Mouse (Mus musculus) left cerebral cortex, adult 8-10 months (tissue): Measurements from ENCODE around the gene Smtnl1. TPM values are rescaled to one million over a fixed set of nuclear protein-coding genes. Genes with fewer than 3 reads are reported as not detected.
A peak's percentile ranks its signal among the peaks of the same experiment; 100 is the strongest.

Experiments
- DNase-seq, 2 experiments: peaks; one replicate each; pipeline ENCODE4 v3.0.0; 2022; ENCODE audit warnings: low spot score in 2 of 2
- total RNA-seq, 4 experiments: library from RNA; stranded (reverse); gene quantifications; 2 replicates each; pipeline ENCODE4 v1.2.4; 2022

Smtnl1 gene
- total RNA-seq, 4 experiments from 2014 or later = not detected

- peak; percentile 49 to 77 for DNase-seq
These were observed 23.9 kb downstream of the Smtnl1 start, which contains the start of gene Ube2l6 for GRCm38 (mm10) chr2:84798493-84798921. Ube2l6 (plus strand) TSS chr2:84798828.

- DNase-seq = peak; percentile 68 to 75
These were observed 24.5 kb downstream of the Smtnl1 start for GRCm38 (mm10) chr2:84797833-84798492.

GRCm38 (mm10) chr2:84793871-84794270 lies 28.6 kb downstream of the Smtnl1 start:
- DNase-seq = no peak

- DNase-seq = no peak
These were observed 29.3 kb downstream of the Smtnl1 start for GRCm38 (mm10) chr2:84793154-84793553.

GRCm38 (mm10) chr2:84792516-84792915 lies 29.9 kb downstream of the Smtnl1 start:
- DNase-seq = no peak

- no peak for DNase-seq
These were observed 32.0 kb downstream of the Smtnl1 start for GRCm38 (mm10) chr2:84790418-84790817.

GRCm38 (mm10) chr2:84788316-84788715 lies 34.1 kb downstream of the Smtnl1 start:
- no peak for DNase-seq

GRCm38 (mm10) chr2:84783840-84784566 lies 38.4 kb downstream of the Smtnl1 start:
- no peak for DNase-seq

- DNase-seq = no peak
These were observed 39.1 kb downstream of the Smtnl1 start for GRCm38 (mm10) chr2:84783315-84783714.

- DNase-seq = no peak
These were observed 43.2 kb downstream of the Smtnl1 start for GRCm38 (mm10) chr2:84779210-84779609.

GRCm38 (mm10) chr2:84777706-84778105 lies 44.7 kb downstream of the Smtnl1 start:
- DNase-seq = no peak

- DNase-seq = no peak
These were observed 46.8 kb downstream of the Smtnl1 start for GRCm38 (mm10) chr2:84775665-84776064.

- no peak for DNase-seq
These were observed 47.2 kb downstream of the Smtnl1 start, which contains the start of gene Serping1 for GRCm38 (mm10) chr2:84775241-84775640. Serping1 (minus strand) TSS chr2:84775444.

GRCm38 (mm10) chr2:84774751-84775150 lies 47.7 kb downstream of the Smtnl1 start:
- DNase-seq = no peak

GRCm38 (mm10) chr2:84773195-84773594 lies 49.3 kb downstream of the Smtnl1 start:
- DNase-seq = no peak

GRCm38 (mm10) chr2:84772454-84772853 lies 50.0 kb downstream of the Smtnl1 start:
- DNase-seq = no peak

- no peak for DNase-seq
These were observed 52.0 kb downstream of the Smtnl1 start for GRCm38 (mm10) chr2:84770501-84770900.

GRCm38 (mm10) chr2:84762818-84763217 lies 59.6 kb downstream of the Smtnl1 start:
- no peak for DNase-seq

- DNase-seq = no peak
These were observed 60.2 kb downstream of the Smtnl1 start for GRCm38 (mm10) chr2:84762295-84762694.

GRCm38 (mm10) chr2:84761840-84762239 lies 60.6 kb downstream of the Smtnl1 start:
- no peak for DNase-seq

GRCm38 (mm10) chr2:84761309-84761708 lies 61.1 kb downstream of the Smtnl1 start:
- no peak for DNase-seq
